ENCODE assay signal across 19 mouse cellular contexts in the genomic region with DNA sequence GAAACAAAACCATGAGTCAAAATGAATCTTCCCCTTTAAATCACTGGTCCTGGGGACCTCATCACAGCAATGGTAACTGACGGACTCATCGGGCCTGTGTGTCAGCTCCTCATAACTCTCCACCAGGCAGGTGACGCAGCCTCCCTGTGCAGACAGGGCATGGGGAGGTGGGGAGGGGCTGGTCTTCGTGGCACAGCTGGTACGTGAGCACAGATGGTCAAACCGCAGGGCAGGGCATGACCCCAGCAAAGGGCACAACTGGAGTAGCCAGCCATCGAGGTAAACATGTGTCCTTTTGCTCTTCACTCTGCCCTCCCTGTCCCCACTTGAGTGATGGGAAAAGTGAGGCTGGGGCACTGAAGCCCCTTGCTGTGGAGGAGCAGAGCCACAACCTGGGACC. TPM values are rescaled to one million over a fixed set of nuclear protein-coding genes. Genes with fewer than 3 reads are reported as not detected.
DNase-seq lines count a peak whose midpoint lies in the region; ATAC-seq and TF ChIP-seq lines count a peak whose summit lies in the region.
"Had no signal": no experiment of that assay in that cellular context is flagged by ENCODE, and none has a peak within 500 bp of the region (broad histone marks: within the 10 kb centered on the region; RNA-seq: fewer than 3 reads in every experiment).

No protein-coding gene starts in this region.

- TF ChIP-seq POLR2A in myocyte (IDR thresholded peaks at IDR 0.05; ENCODE audit: insufficient read length, low read depth), result no peak

- peaks cover 28% of the 10 kb centered on the region for H3K4me1 ChIP-seq in hindbrain, embryonic 15.5 days (replicated peaks)
- peaks cover 34% of the 10 kb centered on the region for H3K4me1 ChIP-seq in hindbrain, embryonic 10.5 days (replicated peaks)
- peaks cover 22% of the 10 kb centered on the region for H3K4me1 ChIP-seq in midbrain, embryonic 13.5 days (replicated peaks)
- 0 out of 2 replicates have a peak, but pooled peaks cover 4% of the 10 kb centered on the region for H3K4me1 ChIP-seq in midbrain, postnatal 0 days (ENCODE audit: insufficient read depth, low read length)

- H3K27ac ChIP-seq in hindbrain, embryonic 15.5 days (replicated peaks), result 0 out of 2 replicates have a peak overlapping the region, but pooled peaks have one; percentile 22
- no peak overlapping the region for H3K27ac ChIP-seq in hindbrain, embryonic 10.5 days
- peak overlapping the region; percentile 51; the same call in 1 of the 2 replicates for H3K27ac ChIP-seq in midbrain, embryonic 13.5 days
- no peak overlapping the region for H3K27ac ChIP-seq in midbrain, postnatal 0 days (ENCODE audit: low read depth, low read length)
- H3K27ac ChIP-seq: embryonic facial prominence, embryonic 12.5 days; heart, embryonic 10.5 days had no signal

- no peak for ATAC-seq in hindbrain, embryonic 15.5 days (ENCODE audit: low FRiP score, low read depth)
- ATAC-seq in midbrain, embryonic 13.5 days, result no peak
- no peak for ATAC-seq in midbrain, postnatal 0 days (ENCODE audit: low FRiP score)
- ATAC-seq: activated CD4-positive, CD25-positive, alpha-beta regulatory T cell, adult 4 months; forebrain, embryonic 15.5 days; Patski had no signal

- H3K9ac ChIP-seq in hindbrain, embryonic 15.5 days, result no peak overlapping the region
- H3K9ac ChIP-seq in midbrain, embryonic 13.5 days (replicated peaks), result no peak overlapping the region
- no peak overlapping the region for H3K9ac ChIP-seq in midbrain, postnatal 0 days (replicated peaks; ENCODE audit: low read length, poor library complexity, severe bottlenecking)
- H3K9ac ChIP-seq: embryonic facial prominence, embryonic 12.5 days; forebrain, embryonic 15.5 days had no signal

- no peaks in the 10 kb centered on the region for H3K79me2 ChIP-seq in myocyte (ENCODE audit: control insufficient read depth, insufficient read depth)

- H3K4me2 ChIP-seq in hindbrain, embryonic 15.5 days, result no peak overlapping the region
- H3K4me2 ChIP-seq in midbrain, embryonic 13.5 days (replicated peaks), result no peak overlapping the region
- H3K4me2 ChIP-seq in midbrain, postnatal 0 days (ENCODE audit: low read depth, low read length, poor library complexity, severe bottlenecking), result no peak overlapping the region
- H3K4me2 ChIP-seq in myocyte (ENCODE audit: low read depth), result no peak overlapping the region
- H3K4me2 ChIP-seq: embryonic facial prominence, embryonic 12.5 days; forebrain, embryonic 15.5 days had no signal

- WGBS in hindbrain, embryonic 15.5 days, result 74% methylated on average over 7 of the region's 7 CpGs
- 87% methylated on average over 7 of the region's 7 CpGs for WGBS in hindbrain, embryonic 10.5 days
- 89% methylated on average over 7 of the region's 7 CpGs for WGBS in midbrain, embryonic 13.5 days
- WGBS in midbrain, postnatal 0 days, result 86% methylated on average over 7 of the region's 7 CpGs

- no peak for DNase-seq in hindbrain, embryonic 10.5 days (ENCODE audit: low spot score)
- DNase-seq in midbrain, postnatal 0 days (ENCODE audit: low spot score), result no peak
- DNase-seq in gastrocnemius, postnatal 4 days (ENCODE audit: low spot score in 2 of 2), result no peak
- DNase-seq: adrenal gland, postnatal 14 days; cerebellum, adult 11-12 months; cerebellum, adult 9-10 months; cerebellum, postnatal 25 days; gastrocnemius, postnatal 36 days; heart, adult 18-20 months; heart, postnatal 10 days; heart, postnatal 4 days had no signal

- no peaks in the 10 kb centered on the region for H3K9me3 ChIP-seq in hindbrain, embryonic 15.5 days
- no peaks in the 10 kb centered on the region for H3K9me3 ChIP-seq in hindbrain, embryonic 10.5 days
- H3K9me3 ChIP-seq in midbrain, embryonic 13.5 days, result no peaks in the 10 kb centered on the region
- H3K9me3 ChIP-seq in midbrain, postnatal 0 days (ENCODE audit: low read length), result no peaks in the 10 kb centered on the region
- H3K9me3 ChIP-seq: embryonic facial prominence, embryonic 12.5 days; forebrain, embryonic 15.5 days; heart, embryonic 10.5 days had no signal

- no peak overlapping the region for H3K4me3 ChIP-seq in hindbrain, embryonic 15.5 days
- H3K4me3 ChIP-seq in hindbrain, embryonic 10.5 days, result no peak overlapping the region
- H3K4me3 ChIP-seq in midbrain, embryonic 13.5 days (replicated peaks), result no peak overlapping the region
- H3K4me3 ChIP-seq in midbrain, postnatal 0 days (ENCODE audit: low read depth, low read length), result no peak overlapping the region
- H3K4me3 ChIP-seq in myocyte, result no peak overlapping the region
- H3K4me3 ChIP-seq: embryonic facial prominence, embryonic 12.5 days; forebrain, embryonic 15.5 days; heart, embryonic 10.5 days had no signal

- H3K27me3 ChIP-seq in hindbrain, embryonic 15.5 days, result no peaks in the 10 kb centered on the region
- no peaks in the 10 kb centered on the region for H3K27me3 ChIP-seq in hindbrain, embryonic 10.5 days (ENCODE audit: insufficient read depth, poor library complexity, severe bottlenecking)
- H3K27me3 ChIP-seq in midbrain, embryonic 13.5 days, result no peaks in the 10 kb centered on the region
- no peaks in the 10 kb centered on the region for H3K27me3 ChIP-seq in midbrain, postnatal 0 days (ENCODE audit: insufficient read depth, low read length)
- no peaks in the 10 kb centered on the region for H3K27me3 ChIP-seq in myocyte (ENCODE audit: control insufficient read depth, insufficient read depth, insufficient read length)
- H3K27me3 ChIP-seq: embryonic facial prominence, embryonic 12.5 days; forebrain, embryonic 15.5 days; Patski had no signal

- no peak overlapping the region for H3ac ChIP-seq in myocyte (ENCODE audit: control insufficient read depth, insufficient read length)

- peaks cover 21% of the 10 kb centered on the region; the same call in 1 of the 2 replicates for H3K36me3 ChIP-seq in hindbrain, embryonic 15.5 days
- H3K36me3 ChIP-seq in hindbrain, embryonic 10.5 days, result peaks cover 88% of the 10 kb centered on the region
- H3K36me3 ChIP-seq in midbrain, embryonic 13.5 days, result peaks cover 74% of the 10 kb centered on the region
- H3K36me3 ChIP-seq in midbrain, postnatal 0 days (ENCODE audit: insufficient read depth, low read length), result peaks cover 32% of the 10 kb centered on the region
- peaks cover 5% of the 10 kb centered on the region for H3K36me3 ChIP-seq in myocyte (ENCODE audit: control insufficient read depth, insufficient read depth)

- TF ChIP-seq CTCF in midbrain, postnatal 0 days (IDR thresholded peaks at IDR 0.05), result no peak

TF ChIP-seq in myocyte, 11 proteins besides CTCF, POLR2A, EP300 and RAD21:
- TF ChIP-seq MYOG (IDR thresholded peaks at IDR 0.05; ENCODE audit: control insufficient read depth in 1 of 3, insufficient read depth in 1 of 3, insufficient read length in 2 of 3, low read depth in 2 of 3) (peak in 2 of 3 experiments; percentile 84 to 93), TCF12 (IDR thresholded peaks at IDR 0.05; ENCODE audit: insufficient read depth, poor library complexity, severe bottlenecking) (no peak), POLR2AphosphoS2 (IDR thresholded peaks at IDR 0.05; ENCODE audit: insufficient read length, low read depth) (no peak), REST (IDR thresholded peaks at IDR 0.05; ENCODE audit: insufficient read depth, insufficient read length) (no peak), MYOD1 (IDR thresholded peaks at IDR 0.05; ENCODE audit: control insufficient read depth in 1 of 3, insufficient read length in 2 of 3, low read depth in 2 of 3) (peak in 2 of 3 experiments; percentile 28 to 77), SRF (IDR thresholded peaks at IDR 0.05; ENCODE audit: control insufficient read depth, insufficient read length, low read depth) (no peak), USF1 (IDR thresholded peaks at IDR 0.05; ENCODE audit: low read depth) (no peak), E2F4 (IDR thresholded peaks at IDR 0.05; ENCODE audit: insufficient read depth) (no peak), TCF3 (IDR thresholded peaks at IDR 0.05; ENCODE audit: insufficient read length, low read depth) (peak; percentile 30), CEBPB (IDR thresholded peaks at IDR 0.05; ENCODE audit: insufficient read depth, poor library complexity, severe bottlenecking) (no peak), MAX (IDR thresholded peaks at IDR 0.05; ENCODE audit: low read depth) (no peak)

RNA-seq across cellular contexts. Expression of a gene that starts 59.0 kb away (rescaled TPM):
- 26.2 and 28.2 TPM in 2 replicates for polyA plus RNA-seq in hindbrain, embryonic 15.5 days (2015; fragmentation: Nextera tagmentation; extraction: Ambion mirVana)
- 23.7 and 32.3 TPM in 2 replicates for polyA plus RNA-seq in hindbrain, embryonic 10.5 days (2016; fragmentation: Nextera tagmentation; extraction: Ambion mirVana)
- 27.7 and 28.3 TPM in 2 replicates for polyA plus RNA-seq in midbrain, embryonic 13.5 days (2015; fragmentation: Nextera tagmentation; extraction: Ambion mirVana)
- total RNA-seq in midbrain, postnatal 0 days (2014; rRNA removed), result 68.7 and 81.1 TPM in 2 replicates
- 20.7 and 23.1 TPM in 2 replicates for polyA plus RNA-seq in midbrain, postnatal 0 days (2015; fragmentation: Nextera tagmentation; extraction: Ambion mirVana)
- 34.7 TPM for polyA plus RNA-seq in myocyte (2012; fragmentation: generic; extraction: Trizol)
- total RNA-seq in gastrocnemius, postnatal 4 days (2021), result 10 to 100 TPM; 53.6 to 54.6 TPM
- polyA plus RNA-seq: activated CD4-positive, CD25-positive, alpha-beta regulatory T cell, adult 4 months had no signal

Comparison
In these comparisons a context has a peak if more than half of its experiments do, and no peak if none do; other contexts are left out.
1. H3K27ac ChIP-seq: peak in hindbrain, embryonic 15.5 days (single experiment) and midbrain, embryonic 13.5 days (single experiment); none in hindbrain, embryonic 10.5 days (single experiment) and midbrain, postnatal 0 days (single experiment).